24 mouse cellular contexts compared by ENCODE assay signal in genomic region chr14:59689596-59689995, GRCm38 (mm10).
A peak's percentile ranks its signal among the peaks of the same experiment; 100 is the strongest.
DNase-seq lines count a peak whose midpoint lies in the region; ATAC-seq lines count a peak whose summit lies in the region.
"Had no signal": no experiment of that assay in that cellular context is flagged by ENCODE, and none has a peak within 500 bp of the region (broad histone marks: within the 10 kb centered on the region; RNA-seq: fewer than 3 reads in every experiment).

No protein-coding gene starts in this region.

- H3K4me3 ChIP-seq in heart, embryonic 13.5 days = no peak overlapping the region
- no peak overlapping the region for H3K4me3 ChIP-seq in kidney, embryonic 15.5 days (replicated peaks)
- no peak overlapping the region for H3K4me3 ChIP-seq in lung, embryonic 15.5 days
- H3K4me3 ChIP-seq in stomach, embryonic 15.5 days (replicated peaks) = no peak overlapping the region
- no peak overlapping the region for H3K4me3 ChIP-seq in hindbrain, embryonic 10.5 days
- H3K4me3 ChIP-seq: embryonic facial prominence, embryonic 12.5 days; erythroblast, embryonic 14.5 days; forebrain, embryonic 12.5 days; forebrain, embryonic 15.5 days; heart, embryonic 10.5 days; hindbrain, embryonic 13.5 days had no signal

- no peaks in the 10 kb centered on the region for H3K36me3 ChIP-seq in heart, embryonic 13.5 days
- no peaks in the 10 kb centered on the region for H3K36me3 ChIP-seq in kidney, embryonic 15.5 days
- H3K36me3 ChIP-seq in lung, embryonic 15.5 days = no peaks in the 10 kb centered on the region
- H3K36me3 ChIP-seq in stomach, embryonic 15.5 days = no peaks in the 10 kb centered on the region
- no peaks in the 10 kb centered on the region for H3K36me3 ChIP-seq in hindbrain, embryonic 10.5 days
- H3K36me3 ChIP-seq: embryonic facial prominence, embryonic 12.5 days; forebrain, embryonic 12.5 days; forebrain, embryonic 15.5 days; heart, embryonic 10.5 days; hindbrain, embryonic 13.5 days had no signal

- ATAC-seq in heart, embryonic 13.5 days (ENCODE audit: extremely low read depth, insufficient number of reproducible peaks, low FRiP score, low TSS enrichment) = no peak
- ATAC-seq in kidney, embryonic 15.5 days (replicated peaks; ENCODE audit: low FRiP score) = no peak
- ATAC-seq in lung, embryonic 15.5 days (ENCODE audit: borderline replicate concordance, extremely low read depth, low FRiP score, low TSS enrichment) = peak; percentile 58; the same call in 1 of the 2 replicates
- peak; percentile 18; the same call in 1 of the 2 replicates for ATAC-seq in stomach, embryonic 15.5 days (ENCODE audit: insufficient read depth, low FRiP score, low read depth)
- ATAC-seq: CD4-positive, CD25-positive, alpha-beta regulatory T cell, adult 4 months; forebrain, embryonic 15.5 days; hindbrain, embryonic 16.5 days had no signal

- DNase-seq in heart, adult 8-10 months (ENCODE audit: low spot score) = no peak
- DNase-seq in kidney, postnatal 10 days = peak; percentile 20
- DNase-seq in lung, postnatal 10 days = no peak
- DNase-seq in hindbrain, embryonic 10.5 days (ENCODE audit: low spot score) = no peak
- DNase-seq: adrenal gland, adult 2 months; adrenal gland, postnatal 14 days; cerebellum, adult 11 months; cerebellum, adult 2 months; cerebellum, adult 9-11 months; cerebellum, postnatal 25 days; gastrocnemius, postnatal 25 days; heart, adult 18-20 months had no signal

- 48% methylated on average over 4 of the region's 4 CpGs for WGBS in heart, embryonic 13.5 days
- WGBS in kidney, embryonic 15.5 days = 54% methylated on average over 4 of the region's 4 CpGs
- 35% methylated on average over 4 of the region's 4 CpGs for WGBS in lung, embryonic 15.5 days
- WGBS in stomach, embryonic 15.5 days = 42% methylated on average over 4 of the region's 4 CpGs
- WGBS in hindbrain, embryonic 10.5 days = 62% methylated on average over 4 of the region's 4 CpGs

- H3K27ac ChIP-seq in heart, embryonic 13.5 days (replicated peaks) = 0 out of 2 replicates have a peak overlapping the region, but pooled peaks have one; percentile 8
- no peak overlapping the region for H3K27ac ChIP-seq in kidney, embryonic 15.5 days
- H3K27ac ChIP-seq in lung, embryonic 15.5 days = no peak overlapping the region
- no peak overlapping the region for H3K27ac ChIP-seq in stomach, embryonic 15.5 days
- no peak overlapping the region for H3K27ac ChIP-seq in hindbrain, embryonic 10.5 days
- H3K27ac ChIP-seq: embryonic facial prominence, embryonic 12.5 days; forebrain, embryonic 12.5 days; forebrain, embryonic 15.5 days; heart, embryonic 10.5 days; hindbrain, embryonic 13.5 days had no signal

- H3K9ac ChIP-seq in heart, embryonic 13.5 days = no peak overlapping the region
- H3K9ac ChIP-seq in kidney, embryonic 15.5 days = no peak overlapping the region
- no peak overlapping the region for H3K9ac ChIP-seq in lung, embryonic 15.5 days
- H3K9ac ChIP-seq in stomach, embryonic 15.5 days = no peak overlapping the region
- H3K9ac ChIP-seq: embryonic facial prominence, embryonic 12.5 days; forebrain, embryonic 12.5 days; forebrain, embryonic 15.5 days; hindbrain, embryonic 13.5 days had no signal

- no peaks in the 10 kb centered on the region for H3K27me3 ChIP-seq in heart, embryonic 13.5 days (replicated peaks)
- H3K27me3 ChIP-seq in kidney, embryonic 15.5 days = peaks cover 36% of the 10 kb centered on the region
- H3K27me3 ChIP-seq in lung, embryonic 15.5 days = no peaks in the 10 kb centered on the region
- H3K27me3 ChIP-seq in stomach, embryonic 15.5 days (replicated peaks) = no peaks in the 10 kb centered on the region
- peaks cover 4% of the 10 kb centered on the region; the same call in 1 of the 2 replicates for H3K27me3 ChIP-seq in hindbrain, embryonic 10.5 days (ENCODE audit: insufficient read depth, poor library complexity, severe bottlenecking)
- H3K27me3 ChIP-seq: embryonic facial prominence, embryonic 12.5 days; forebrain, embryonic 12.5 days; forebrain, embryonic 15.5 days had no signal

- H3K9me3 ChIP-seq in heart, embryonic 13.5 days = no peaks in the 10 kb centered on the region
- H3K9me3 ChIP-seq in kidney, embryonic 15.5 days (replicated peaks) = no peaks in the 10 kb centered on the region
- H3K9me3 ChIP-seq in lung, embryonic 15.5 days = no peaks in the 10 kb centered on the region
- H3K9me3 ChIP-seq in stomach, embryonic 15.5 days = no peaks in the 10 kb centered on the region
- H3K9me3 ChIP-seq in hindbrain, embryonic 10.5 days = no peaks in the 10 kb centered on the region
- H3K9me3 ChIP-seq: embryonic facial prominence, embryonic 12.5 days; forebrain, embryonic 12.5 days; forebrain, embryonic 15.5 days; heart, embryonic 10.5 days; hindbrain, embryonic 13.5 days had no signal

- peaks cover 26% of the 10 kb centered on the region for H3K4me1 ChIP-seq in heart, embryonic 13.5 days
- peaks cover 37% of the 10 kb centered on the region for H3K4me1 ChIP-seq in kidney, embryonic 15.5 days
- H3K4me1 ChIP-seq in lung, embryonic 15.5 days = peaks cover 14% of the 10 kb centered on the region
- no peaks in the 10 kb centered on the region for H3K4me1 ChIP-seq in stomach, embryonic 15.5 days
- H3K4me1 ChIP-seq in hindbrain, embryonic 10.5 days (replicated peaks) = peaks cover 12% of the 10 kb centered on the region; the same call in 1 of the 2 replicates
- H3K4me1 ChIP-seq: forebrain, embryonic 12.5 days; forebrain, embryonic 15.5 days; hindbrain, embryonic 13.5 days had no signal

- H3K4me2 ChIP-seq in heart, embryonic 13.5 days = no peak overlapping the region
- no peak overlapping the region for H3K4me2 ChIP-seq in kidney, embryonic 15.5 days
- no peak overlapping the region for H3K4me2 ChIP-seq in lung, embryonic 15.5 days
- H3K4me2 ChIP-seq in stomach, embryonic 15.5 days = no peak overlapping the region
- H3K4me2 ChIP-seq: embryonic facial prominence, embryonic 12.5 days; forebrain, embryonic 12.5 days; forebrain, embryonic 15.5 days; hindbrain, embryonic 13.5 days had no signal

Comparison
In these comparisons a context has a peak if more than half of its experiments do, and no peak if none do; other contexts are left out.
1. ATAC-seq: peak in lung, embryonic 15.5 days (single experiment) and stomach, embryonic 15.5 days (single experiment); none in heart, embryonic 13.5 days (single experiment) and kidney, embryonic 15.5 days (single experiment).